Mouse (Mus musculus): ENCODE results near the gene Plcl1. TPM values are rescaled to one million over a fixed set of nuclear protein-coding genes. Genes with fewer than 3 reads are reported as not detected.

Gene Plcl1
- polyA plus RNA-seq, 1 experiment: 0.89 TPM

GRCm38 (mm10) chr1:55736762-55737288 lies 331.1 kb downstream of the Plcl1 start:
- Histone ChIP-seq H3K4me3 (ENCODE audit: insufficient read depth, poor library complexity, severe bottlenecking) (no peak overlapping the region), H3K27me3 (ENCODE audit: control insufficient read depth, insufficient read depth, insufficient read length) (no peaks in the 10 kb centered on the region), H3K79me2 (ENCODE audit: control insufficient read depth, insufficient read depth) (no peaks in the 10 kb centered on the region), H3ac (ENCODE audit: control insufficient read depth, insufficient read length, low read depth) (no peak overlapping the region), H3K79me3 (ENCODE audit: low read depth) (no peaks in the 10 kb centered on the region), H3K36me3 (ENCODE audit: control insufficient read depth, insufficient read depth) (no peaks in the 10 kb centered on the region)
- TF ChIP-seq MAX (IDR thresholded peaks at IDR 0.05): no peak
- TF ChIP-seq MYOG (IDR thresholded peaks at IDR 0.05; ENCODE audit: control insufficient read depth, extremely low read depth, insufficient read length): no peak
- no peak for TF ChIP-seq CEBPB (IDR thresholded peaks at IDR 0.05; ENCODE audit: low read depth)
- TF ChIP-seq CTCF (IDR thresholded peaks at IDR 0.05; ENCODE audit: control insufficient read depth, insufficient read depth, insufficient read length): no peak
- TF ChIP-seq MYOD1 (IDR thresholded peaks at IDR 0.05; ENCODE audit: control insufficient read depth, insufficient read length, low read depth): no peak
- no peak for TF ChIP-seq USF1 (IDR thresholded peaks at IDR 0.05; ENCODE audit: low read depth)
- TF ChIP-seq FOSL1 (IDR thresholded peaks at IDR 0.05; ENCODE audit: insufficient read depth, low read length, poor library complexity, severe bottlenecking): no peak

- TF ChIP-seq MYOG (IDR thresholded peaks at IDR 0.05; ENCODE audit: control insufficient read depth, extremely low read depth, insufficient read length) (no peak), MYOD1 (IDR thresholded peaks at IDR 0.05; ENCODE audit: control insufficient read depth, insufficient read length, low read depth) (no peak), CTCF (IDR thresholded peaks at IDR 0.05; ENCODE audit: control insufficient read depth, insufficient read depth, insufficient read length) (no peak), USF1 (IDR thresholded peaks at IDR 0.05; ENCODE audit: low read depth) (no peak), MAX (IDR thresholded peaks at IDR 0.05) (no peak), FOSL1 (IDR thresholded peaks at IDR 0.05; ENCODE audit: insufficient read depth, low read length, poor library complexity, severe bottlenecking) (no peak), CEBPB (IDR thresholded peaks at IDR 0.05; ENCODE audit: low read depth) (no peak)
- Histone ChIP-seq H3K79me2 (ENCODE audit: control insufficient read depth, insufficient read depth) (no peaks in the 10 kb centered on the region), H3ac (ENCODE audit: control insufficient read depth, insufficient read length, low read depth) (no peak overlapping the region), H3K36me3 (ENCODE audit: control insufficient read depth, insufficient read depth) (no peaks in the 10 kb centered on the region), H3K4me3 (ENCODE audit: insufficient read depth, poor library complexity, severe bottlenecking) (no peak overlapping the region), H3K27me3 (ENCODE audit: control insufficient read depth, insufficient read depth, insufficient read length) (no peaks in the 10 kb centered on the region), H3K79me3 (ENCODE audit: low read depth) (no peaks in the 10 kb centered on the region)
These were observed 333.1 kb downstream of the Plcl1 start for GRCm38 (mm10) chr1:55738746-55739365.

DNA sequence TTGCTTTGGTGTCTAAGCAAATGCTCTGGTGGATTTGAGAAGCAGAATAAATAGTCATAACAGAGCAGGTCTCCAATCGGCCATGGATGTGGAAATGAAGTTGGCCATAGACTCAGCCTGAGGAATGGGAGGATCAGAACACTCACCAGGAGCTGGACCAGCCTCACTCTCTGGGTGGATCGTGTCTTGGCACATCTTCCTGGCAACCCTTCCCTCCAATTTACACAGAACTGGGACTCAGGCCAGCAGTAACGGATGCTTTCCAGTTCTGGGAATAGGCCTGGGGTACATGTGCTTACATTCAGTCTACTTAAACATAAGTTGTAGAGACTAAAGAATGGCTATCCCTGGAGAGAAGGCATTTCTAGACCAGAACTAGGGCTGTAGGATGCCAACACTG lies 336.2 kb downstream of the Plcl1 start:
- Histone ChIP-seq H3K79me2 (ENCODE audit: control insufficient read depth, insufficient read depth) (no peaks in the 10 kb centered on the region), H3K27me3 (ENCODE audit: control insufficient read depth, insufficient read depth, insufficient read length) (no peaks in the 10 kb centered on the region), H3K79me3 (ENCODE audit: low read depth) (no peaks in the 10 kb centered on the region), H3ac (ENCODE audit: control insufficient read depth, insufficient read length, low read depth) (no peak overlapping the region), H3K36me3 (ENCODE audit: control insufficient read depth, insufficient read depth) (no peaks in the 10 kb centered on the region), H3K4me3 (ENCODE audit: insufficient read depth, poor library complexity, severe bottlenecking) (no peak overlapping the region)
- TF ChIP-seq MYOD1 (IDR thresholded peaks at IDR 0.05; ENCODE audit: control insufficient read depth, insufficient read length, low read depth) (no peak), MAX (IDR thresholded peaks at IDR 0.05) (no peak), FOSL1 (IDR thresholded peaks at IDR 0.05; ENCODE audit: insufficient read depth, low read length, poor library complexity, severe bottlenecking) (no peak), CTCF (IDR thresholded peaks at IDR 0.05; ENCODE audit: control insufficient read depth, insufficient read depth, insufficient read length) (no peak), MYOG (IDR thresholded peaks at IDR 0.05; ENCODE audit: control insufficient read depth, extremely low read depth, insufficient read length) (no peak), CEBPB (IDR thresholded peaks at IDR 0.05; ENCODE audit: low read depth) (no peak), USF1 (IDR thresholded peaks at IDR 0.05; ENCODE audit: low read depth) (no peak)

- no peak overlapping the region for H3ac ChIP-seq (ENCODE audit: control insufficient read depth, insufficient read length, low read depth)
- H3K79me2 ChIP-seq (ENCODE audit: control insufficient read depth, insufficient read depth): no peaks in the 10 kb centered on the region
- no peak overlapping the region for H3K4me3 ChIP-seq (ENCODE audit: insufficient read depth, poor library complexity, severe bottlenecking)
- TF ChIP-seq MAX (IDR thresholded peaks at IDR 0.05) (no peak), MYOG (IDR thresholded peaks at IDR 0.05; ENCODE audit: control insufficient read depth, extremely low read depth, insufficient read length) (no peak), MYOD1 (IDR thresholded peaks at IDR 0.05; ENCODE audit: control insufficient read depth, insufficient read length, low read depth) (no peak), USF1 (IDR thresholded peaks at IDR 0.05; ENCODE audit: low read depth) (no peak)
- no peaks in the 10 kb centered on the region for H3K36me3 ChIP-seq (ENCODE audit: control insufficient read depth, insufficient read depth)
- no peaks in the 10 kb centered on the region for H3K27me3 ChIP-seq (ENCODE audit: control insufficient read depth, insufficient read depth, insufficient read length)
- no peaks in the 10 kb centered on the region for H3K79me3 ChIP-seq (ENCODE audit: low read depth)
These were observed 342.8 kb downstream of the Plcl1 start for GRCm38 (mm10) chr1:55748516-55748915.

DNA sequence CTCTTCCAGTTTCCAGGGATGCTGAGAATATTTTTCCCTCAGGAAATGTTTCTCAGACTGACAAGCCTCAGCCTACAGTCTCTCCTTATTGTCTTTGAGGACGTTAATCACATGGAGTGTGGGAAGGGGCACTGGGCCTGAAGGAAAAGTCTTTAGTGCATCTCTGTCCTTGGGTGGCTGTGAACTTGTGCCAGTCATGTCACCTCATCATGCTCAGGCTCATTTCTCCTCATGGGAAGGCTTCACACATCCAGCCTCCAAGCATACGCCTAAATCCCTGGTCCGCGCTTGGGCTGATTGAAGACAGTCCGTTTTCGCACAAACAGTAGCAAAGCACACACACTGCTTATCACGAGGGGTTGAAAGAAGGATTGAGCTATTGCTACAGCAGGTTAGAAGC lies 344.0 kb downstream of the Plcl1 start:
- H3K36me3 ChIP-seq (ENCODE audit: control insufficient read depth, insufficient read depth): no peaks in the 10 kb centered on the region
- H3K79me2 ChIP-seq (ENCODE audit: control insufficient read depth, insufficient read depth): no peaks in the 10 kb centered on the region
- H3ac ChIP-seq (ENCODE audit: control insufficient read depth, insufficient read length, low read depth): no peak overlapping the region
- TF ChIP-seq CTCF (IDR thresholded peaks at IDR 0.05; ENCODE audit: control insufficient read depth, insufficient read depth, insufficient read length): no peak
- no peak for TF ChIP-seq MYOD1 (IDR thresholded peaks at IDR 0.05; ENCODE audit: control insufficient read depth, insufficient read length, low read depth)
- TF ChIP-seq MAX (IDR thresholded peaks at IDR 0.05): no peak
- no peak for TF ChIP-seq USF1 (IDR thresholded peaks at IDR 0.05; ENCODE audit: low read depth)
- no peak for TF ChIP-seq MYOG (IDR thresholded peaks at IDR 0.05; ENCODE audit: control insufficient read depth, extremely low read depth, insufficient read length)
- TF ChIP-seq FOSL1 (IDR thresholded peaks at IDR 0.05; ENCODE audit: insufficient read depth, low read length, poor library complexity, severe bottlenecking): no peak
- TF ChIP-seq CEBPB (IDR thresholded peaks at IDR 0.05; ENCODE audit: low read depth): no peak
- H3K79me3 ChIP-seq (ENCODE audit: low read depth): no peaks in the 10 kb centered on the region
- no peak overlapping the region for H3K4me3 ChIP-seq (ENCODE audit: insufficient read depth, poor library complexity, severe bottlenecking)
- no peaks in the 10 kb centered on the region for H3K27me3 ChIP-seq (ENCODE audit: control insufficient read depth, insufficient read depth, insufficient read length)
